Mouse (Mus musculus): ENCODE data around the gene Impdh1. TPM values are rescaled to one million over a fixed set of nuclear protein-coding genes. Genes with fewer than 3 reads are reported as not detected.

Impdh1 gene
- polyA plus RNA-seq, 1 experiment from 2014 or later = 45.7 TPM

GRCm38 (mm10) chr6:29206006-29206405, 10.2 kb downstream of the Impdh1 start:
- no peak overlapping the region for H3K4me3 ChIP-seq (ENCODE audit: low read length)
- no peak overlapping the region for H3K9ac ChIP-seq (ENCODE audit: low read length)
- H3K4me1 ChIP-seq (replicated peaks; ENCODE audit: control insufficient read depth, insufficient read depth, low read length) = peaks cover 1% of the 10 kb centered on the region
- no peaks in the 10 kb centered on the region for H3K27me3 ChIP-seq (ENCODE audit: control insufficient read depth, insufficient read depth, low read depth, low read length)
- no peaks in the 10 kb centered on the region for H3K9me3 ChIP-seq (ENCODE audit: control insufficient read depth, low read length)
- H3K27ac ChIP-seq (ENCODE audit: low read length) = no peak overlapping the region
- WGBS = 94% methylated on average over 10 of the region's 10 CpGs
- no peak overlapping the region for H3K4me2 ChIP-seq (ENCODE audit: low read depth, low read length)
- 0 out of 2 replicates have a peak, but pooled peaks cover 2% of the 10 kb centered on the region for H3K36me3 ChIP-seq (ENCODE audit: control insufficient read depth, insufficient read depth, low read length)
- ATAC-seq (ENCODE audit: low read depth) = no peak

- Histone ChIP-seq H3K9ac (ENCODE audit: low read length) (no peak overlapping the region), H3K27ac (ENCODE audit: low read length) (no peak overlapping the region), H3K36me3 (ENCODE audit: control insufficient read depth, insufficient read depth, low read length) (0 out of 2 replicates have a peak, but pooled peaks cover 2% of the 10 kb centered on the region), H3K9me3 (ENCODE audit: control insufficient read depth, low read length) (no peaks in the 10 kb centered on the region), H3K4me3 (ENCODE audit: low read length) (no peak overlapping the region), H3K27me3 (ENCODE audit: control insufficient read depth, insufficient read depth, low read depth, low read length) (no peaks in the 10 kb centered on the region), H3K4me2 (ENCODE audit: low read depth, low read length) (no peak overlapping the region), H3K4me1 (replicated peaks; ENCODE audit: control insufficient read depth, insufficient read depth, low read length) (no peaks in the 10 kb centered on the region)
- WGBS = 53% methylated on average over 15 of the region's 15 CpGs
- ATAC-seq (ENCODE audit: low read depth) = peak; percentile 40
Observed at GRCm38 (mm10) chr6:29204932-29205614, 11.1 kb downstream of the Impdh1 start.

- H3K9me3 ChIP-seq (ENCODE audit: control insufficient read depth, low read length) = no peaks in the 10 kb centered on the region
- 0 out of 2 replicates have a peak, but pooled peaks cover under 1% of the 10 kb centered on the region for H3K4me1 ChIP-seq (replicated peaks; ENCODE audit: control insufficient read depth, insufficient read depth, low read length)
- no peak overlapping the region for H3K4me3 ChIP-seq (ENCODE audit: low read length)
- no peak overlapping the region for H3K9ac ChIP-seq (ENCODE audit: low read length)
- no peak overlapping the region for H3K27ac ChIP-seq (ENCODE audit: low read length)
- no peaks in the 10 kb centered on the region for H3K27me3 ChIP-seq (ENCODE audit: control insufficient read depth, insufficient read depth, low read depth, low read length)
- ATAC-seq (ENCODE audit: low read depth) = no peak
- H3K4me2 ChIP-seq (ENCODE audit: low read depth, low read length) = no peak overlapping the region
- 83% methylated on average over 6 of the region's 6 CpGs for WGBS
- 0 out of 2 replicates have a peak, but pooled peaks cover 2% of the 10 kb centered on the region for H3K36me3 ChIP-seq (ENCODE audit: control insufficient read depth, insufficient read depth, low read length)
Observed at GRCm38 (mm10) chr6:29203861-29204585, 12.1 kb downstream of the Impdh1 start.

- no peak overlapping the region for H3K4me3 ChIP-seq (ENCODE audit: low read length)
- no peak overlapping the region for H3K4me2 ChIP-seq (ENCODE audit: low read depth, low read length)
- H3K36me3 ChIP-seq (ENCODE audit: control insufficient read depth, insufficient read depth, low read length) = 0 out of 2 replicates have a peak, but pooled peaks cover 2% of the 10 kb centered on the region
- no peaks in the 10 kb centered on the region for H3K27me3 ChIP-seq (ENCODE audit: control insufficient read depth, insufficient read depth, low read depth, low read length)
- H3K9ac ChIP-seq (ENCODE audit: low read length) = no peak overlapping the region
- H3K4me1 ChIP-seq (replicated peaks; ENCODE audit: control insufficient read depth, insufficient read depth, low read length) = peaks cover 6% of the 10 kb centered on the region
- no peak for ATAC-seq (ENCODE audit: low read depth)
- H3K27ac ChIP-seq (ENCODE audit: low read length) = no peak overlapping the region
- 91% methylated on average over 13 of the region's 13 CpGs for WGBS
- no peaks in the 10 kb centered on the region for H3K9me3 ChIP-seq (ENCODE audit: control insufficient read depth, low read length)
Observed at GRCm38 (mm10) chr6:29203096-29203495, 13.1 kb downstream of the Impdh1 start.

- 0 out of 2 replicates have a peak, but pooled peaks cover 2% of the 10 kb centered on the region for H3K36me3 ChIP-seq (ENCODE audit: control insufficient read depth, insufficient read depth, low read length)
- H3K9me3 ChIP-seq (ENCODE audit: control insufficient read depth, low read length) = no peaks in the 10 kb centered on the region
- H3K4me2 ChIP-seq (ENCODE audit: low read depth, low read length) = no peak overlapping the region
- ATAC-seq (ENCODE audit: low read depth) = no peak
- peaks cover 6% of the 10 kb centered on the region for H3K4me1 ChIP-seq (replicated peaks; ENCODE audit: control insufficient read depth, insufficient read depth, low read length)
- H3K27ac ChIP-seq (ENCODE audit: low read length) = no peak overlapping the region
- WGBS = 80% methylated on average over 8 of the region's 8 CpGs
- no peak overlapping the region for H3K4me3 ChIP-seq (ENCODE audit: low read length)
- H3K9ac ChIP-seq (ENCODE audit: low read length) = no peak overlapping the region
- no peaks in the 10 kb centered on the region for H3K27me3 ChIP-seq (ENCODE audit: control insufficient read depth, insufficient read depth, low read depth, low read length)
Observed at GRCm38 (mm10) chr6:29201988-29202387, 14.2 kb downstream of the Impdh1 start.

- ATAC-seq (ENCODE audit: low read depth) = no peak
- Histone ChIP-seq H3K9me3 (ENCODE audit: control insufficient read depth, low read length) (no peaks in the 10 kb centered on the region), H3K4me2 (ENCODE audit: low read depth, low read length) (no peak overlapping the region), H3K4me1 (replicated peaks; ENCODE audit: control insufficient read depth, insufficient read depth, low read length) (peaks cover 6% of the 10 kb centered on the region), H3K27me3 (ENCODE audit: control insufficient read depth, insufficient read depth, low read depth, low read length) (no peaks in the 10 kb centered on the region), H3K27ac (ENCODE audit: low read length) (no peak overlapping the region), H3K9ac (ENCODE audit: low read length) (no peak overlapping the region), H3K4me3 (ENCODE audit: low read length) (no peak overlapping the region), H3K36me3 (ENCODE audit: control insufficient read depth, insufficient read depth, low read length) (0 out of 2 replicates have a peak, but pooled peaks cover 2% of the 10 kb centered on the region)
- WGBS = 90% methylated on average over 5 of the region's 5 CpGs
Observed at GRCm38 (mm10) chr6:29201341-29201740, 14.8 kb downstream of the Impdh1 start.

GRCm38 (mm10) chr6:29200496-29200895, 15.7 kb downstream of the Impdh1 start:
- Histone ChIP-seq H3K4me1 (replicated peaks; ENCODE audit: control insufficient read depth, insufficient read depth, low read length) (peaks cover 6% of the 10 kb centered on the region), H3K4me3 (ENCODE audit: low read length) (no peak overlapping the region), H3K27me3 (ENCODE audit: control insufficient read depth, insufficient read depth, low read depth, low read length) (no peaks in the 10 kb centered on the region), H3K9ac (ENCODE audit: low read length) (no peak overlapping the region), H3K36me3 (ENCODE audit: control insufficient read depth, insufficient read depth, low read length) (no peaks in the 10 kb centered on the region), H3K27ac (ENCODE audit: low read length) (no peak overlapping the region), H3K9me3 (ENCODE audit: control insufficient read depth, low read length) (no peaks in the 10 kb centered on the region), H3K4me2 (ENCODE audit: low read depth, low read length) (no peak overlapping the region)
- no peak for ATAC-seq (ENCODE audit: low read depth)
- 52% methylated on average over 3 of the region's 3 CpGs for WGBS

- Histone ChIP-seq H3K9ac (ENCODE audit: low read length) (no peak overlapping the region; the same call in 1 of the 2 replicates), H3K27me3 (ENCODE audit: control insufficient read depth, insufficient read depth, low read depth, low read length) (no peaks in the 10 kb centered on the region), H3K4me3 (ENCODE audit: low read length) (peak overlapping the region; percentile 40; the same call in 1 of the 2 replicates), H3K27ac (ENCODE audit: low read length) (no peak overlapping the region), H3K9me3 (ENCODE audit: control insufficient read depth, low read length) (no peaks in the 10 kb centered on the region), H3K4me1 (replicated peaks; ENCODE audit: control insufficient read depth, insufficient read depth, low read length) (peaks cover 6% of the 10 kb centered on the region), H3K4me2 (ENCODE audit: low read depth, low read length) (peak overlapping the region; percentile 58), H3K36me3 (ENCODE audit: control insufficient read depth, insufficient read depth, low read length) (no peaks in the 10 kb centered on the region)
- 33% methylated on average over 8 of the region's 8 CpGs for WGBS
- no peak for ATAC-seq (ENCODE audit: low read depth)
Observed at GRCm38 (mm10) chr6:29199223-29199855, 16.8 kb downstream of the Impdh1 start.

All from lung, embryonic 16.5 days (tissue).